Mouse (Mus musculus) layer of hippocampus, adult 18-20 months (tissue): Measurements from ENCODE around the gene Mmp11. TPM values are rescaled to one million over a fixed set of nuclear protein-coding genes. Genes with fewer than 3 reads are reported as not detected.

Experiments
- total RNA-seq, 2 experiments: library from RNA; stranded (reverse); gene quantifications; 2 replicates each; pipeline ENCODE4 v1.2.3; 2021

Gene Mmp11
- total RNA-seq, 2 experiments from 2014 or later = 1.8 to 2.1 TPM

Other genes starting within 250 kb of the Mmp11 start
- gene Cabin1, start 172.2 kb downstream of the Mmp11 start, total RNA-seq = 10 to 100 TPM; 56.4 to 66.3 TPM
- 10 to 100 TPM; 50.6 to 58.3 TPM for gene Ddt, start 163.1 kb downstream of the Mmp11 start, total RNA-seq
- not detected for gene Gm20441, start 155.5 kb downstream of the Mmp11 start, total RNA-seq
- gene Gstt3, start 155.1 kb downstream of the Mmp11 start, total RNA-seq = 1 to 10 TPM; 3.7 to 5.6 TPM
- gene Gstt1, start 137.9 kb downstream of the Mmp11 start, total RNA-seq = 10 to 100 TPM; 10.2 to 10.3 TPM
- not detected for gene Gstt4, start 114.0 kb downstream of the Mmp11 start, total RNA-seq
- gene Gstt2, start 99.1 kb downstream of the Mmp11 start, total RNA-seq = 1 to 10 TPM; 3.5 to 3.6 TPM
- gene Mif, start 76.3 kb downstream of the Mmp11 start, total RNA-seq = 100 to 1,000 TPM; 477 to 485 TPM
- gene Derl3, start 43.1 kb downstream of the Mmp11 start, total RNA-seq = 1 to 10 TPM; 4.8 to 5.4 TPM
- gene Smarcb1, start 14.9 kb downstream of the Mmp11 start, total RNA-seq = 10 to 100 TPM; 80.3 to 85.0 TPM
- gene Chchd10, start 3.4 kb downstream of the Mmp11 start, total RNA-seq = 100 to 1,000 TPM; 376 to 396 TPM
- under 1 TPM; 0.28 to 0.89 TPM for gene Gm867, start 4.2 kb upstream of the Mmp11 start, total RNA-seq
- not detected for gene Vpreb3, start 6.6 kb upstream of the Mmp11 start, total RNA-seq
- under 1 TPM in 1 of 2 experiments, not detected in 1; 0.25 TPM for gene Gm5134, start 18.0 kb upstream of the Mmp11 start, total RNA-seq
- 10 to 100 TPM; 17.0 to 18.9 TPM for gene Zfp280b, start 96.2 kb upstream of the Mmp11 start, total RNA-seq
- gene Slc5a4b, start 174.5 kb upstream of the Mmp11 start, total RNA-seq = not detected
- gene Slc5a4a, start 211.0 kb upstream of the Mmp11 start, total RNA-seq = not detected